Mouse (Mus musculus) neural tube, embryonic 15.5 days (tissue): Measurements from ENCODE around the gene St3gal4. TPM values are rescaled to one million over a fixed set of nuclear protein-coding genes. Genes with fewer than 3 reads are reported as not detected.

ENCODE experiments used
- ATAC-seq: fragments of 200-750 bp; cut with Nextera tagmentation; 2 replicates; pipeline ENCODE4 v1.8.0; 2017; ENCODE audit warnings: mild to moderate bottlenecking, moderate TSS enrichment, moderate library complexity; ENCODE audit not compliant: low FRiP score
- H3K27ac ChIP-seq: fragments of 300-500 bp; sonication (generic); replicated peaks from 2 replicates; pipeline ENCODE4 v1.5.1; 2015; ENCODE audit warnings: mild to moderate bottlenecking, inconsistent platforms
- H3K27me3 ChIP-seq: fragments of 300-500 bp; sonication (generic); replicated peaks from 2 replicates; pipeline ENCODE4 v1.6.1; 2015; ENCODE audit warnings: inconsistent platforms
- H3K36me3 ChIP-seq: fragments of 300-500 bp; sonication (generic); 2 replicates; pipeline ENCODE4 v1.6.1; 2015; ENCODE audit warnings: inconsistent platforms
- H3K4me1 ChIP-seq: fragments of 300-500 bp; sonication (generic); 2 replicates; pipeline ENCODE4 v1.6.1; 2015; ENCODE audit warnings: inconsistent platforms
- H3K4me2 ChIP-seq: fragments of 300-500 bp; sonication (generic); 2 replicates; pipeline ENCODE4 v1.6.1; 2015; ENCODE audit warnings: inconsistent platforms, mild to moderate bottlenecking, moderate library complexity
- H3K4me3 ChIP-seq: fragments of 300-500 bp; sonication (generic); replicated peaks from 2 replicates; pipeline ENCODE4 v1.5.1; 2015; ENCODE audit warnings: mild to moderate bottlenecking, inconsistent platforms
- H3K9ac ChIP-seq: fragments of 300-500 bp; sonication (generic); replicated peaks from 2 replicates; pipeline ENCODE4 v1.6.1; 2015; ENCODE audit warnings: mild to moderate bottlenecking, inconsistent platforms
- H3K9me3 ChIP-seq: fragments of 300-500 bp; sonication (generic); replicated peaks from 2 replicates; pipeline ENCODE4 v1.6.1; 2016; ENCODE audit warnings: inconsistent platforms
- WGBS: fragments of 180-500 bp; shearing (Covaris S2); methylation state at CpG from one replicate; pipeline ENCODE4 v1.1.7; 2015; ENCODE audit warnings: mixed read lengths; 5-methylcytosine and 5-hydroxymethylcytosine counted together
- polyA plus RNA-seq: library from polyadenylated mRNA; unstranded; fragments of >200 nt; fragmentation: Nextera tagmentation; extraction: Ambion mirVana; gene quantifications from 2 replicates; pipeline ENCODE4 v1.2.1, GENCODE M21; 2015

The St3gal4 gene
- polyA plus RNA-seq, 1 experiment from 2014 or later: 11.4 TPM

DNA sequence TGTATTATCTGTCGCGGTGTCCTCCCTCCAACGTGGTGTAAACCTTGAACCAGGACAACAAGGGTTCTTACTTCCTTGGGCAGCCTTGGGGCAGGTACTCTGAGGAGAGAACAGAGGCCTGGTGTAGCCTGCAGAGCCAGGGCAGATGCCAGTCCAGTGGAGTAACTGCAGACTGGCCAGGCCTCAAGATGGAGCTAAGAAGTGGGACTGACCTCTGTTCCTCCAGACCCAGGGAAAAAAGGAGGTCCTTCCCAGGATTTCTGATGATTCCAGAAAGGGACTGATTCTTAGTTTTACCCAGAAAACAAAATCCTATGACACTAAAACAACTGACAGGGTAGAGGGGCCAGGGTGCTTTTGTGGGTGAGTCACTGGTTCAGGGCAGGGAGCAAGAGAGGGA, 4.8 kb downstream of the St3gal4 start:
- no peak overlapping the region for H3K27ac ChIP-seq
- H3K4me3 ChIP-seq: no peak overlapping the region
- WGBS: 90% methylated on average over 3 of the region's 3 CpGs
- H3K9me3 ChIP-seq: no peaks in the 10 kb centered on the region
- no peak for ATAC-seq
- H3K4me2 ChIP-seq: no peak overlapping the region
- no peak overlapping the region for H3K9ac ChIP-seq
- no peaks in the 10 kb centered on the region for H3K36me3 ChIP-seq
- H3K27me3 ChIP-seq: no peaks in the 10 kb centered on the region
- H3K4me1 ChIP-seq: peaks cover 39% of the 10 kb centered on the region

DNA sequence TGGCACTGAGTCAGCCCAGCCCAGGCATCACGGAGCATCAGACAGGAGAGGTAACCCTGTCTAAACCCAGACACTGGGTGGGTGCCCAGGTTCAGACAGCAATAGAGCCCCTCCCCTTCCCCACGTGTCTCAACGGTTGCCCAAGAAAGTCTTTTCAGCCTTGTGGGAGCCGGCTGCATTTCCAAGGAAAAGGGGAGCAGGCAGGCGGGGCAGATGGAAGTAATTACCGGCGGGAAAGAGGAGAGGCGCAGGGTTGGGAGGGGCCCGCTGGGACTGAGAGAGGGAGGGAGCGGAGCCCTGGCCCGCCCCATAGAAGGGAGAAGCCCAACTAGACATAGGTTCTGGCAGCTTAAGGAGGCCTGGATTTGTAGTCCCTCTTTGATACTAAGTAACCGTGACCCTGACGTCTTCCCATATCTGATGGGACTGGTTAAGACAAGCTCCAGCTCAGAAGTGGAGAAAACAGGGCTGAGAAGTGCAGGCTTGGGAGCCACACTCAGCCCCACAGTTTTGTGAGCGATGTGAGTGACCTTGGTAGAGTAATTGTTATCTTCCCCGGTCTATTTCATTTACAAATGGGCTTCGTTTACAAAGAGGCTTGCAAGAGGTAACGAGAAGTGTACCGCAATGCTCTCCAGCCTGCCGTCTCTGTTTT, 7.0 kb downstream of the St3gal4 start:
- Histone ChIP-seq H3K27me3 (no peaks in the 10 kb centered on the region), H3K27ac (no peak overlapping the region), H3K4me1 (peaks cover 34% of the 10 kb centered on the region), H3K36me3 (no peaks in the 10 kb centered on the region), H3K4me3 (no peak overlapping the region), H3K4me2 (peak overlapping the region; percentile 36), H3K9ac (no peak overlapping the region), H3K9me3 (no peaks in the 10 kb centered on the region)
- 19% methylated on average over 19 of the region's 19 CpGs for WGBS
- ATAC-seq: no peak

DNA sequence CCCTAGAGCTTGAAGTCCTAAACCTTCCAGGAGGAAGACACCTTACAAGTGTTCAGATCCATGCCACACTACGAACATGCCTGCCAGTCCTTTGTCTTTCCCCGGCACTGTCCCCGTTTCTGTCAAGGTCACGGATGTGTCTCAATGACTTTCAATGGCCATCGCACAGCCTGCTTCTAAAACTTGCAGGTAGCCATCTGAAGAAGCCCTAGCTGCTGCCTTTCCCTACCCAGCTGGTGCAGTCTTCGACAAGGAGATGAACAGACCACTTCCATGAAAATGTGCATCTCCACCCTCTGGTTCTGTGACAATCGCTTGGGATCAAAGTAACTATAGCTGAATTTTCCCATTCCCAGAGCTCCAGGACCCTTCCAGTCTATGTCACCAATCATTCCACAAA, 7.6 kb downstream of the St3gal4 start:
- H3K4me1 ChIP-seq: peaks cover 35% of the 10 kb centered on the region
- H3K4me3 ChIP-seq: no peak overlapping the region
- WGBS: 82% methylated on average over 7 of the region's 7 CpGs
- H3K9me3 ChIP-seq: no peaks in the 10 kb centered on the region
- H3K36me3 ChIP-seq: no peaks in the 10 kb centered on the region
- no peaks in the 10 kb centered on the region for H3K27me3 ChIP-seq
- ATAC-seq: no peak
- H3K9ac ChIP-seq: no peak overlapping the region
- H3K4me2 ChIP-seq: peak overlapping the region; percentile 36
- H3K27ac ChIP-seq: no peak overlapping the region

DNA sequence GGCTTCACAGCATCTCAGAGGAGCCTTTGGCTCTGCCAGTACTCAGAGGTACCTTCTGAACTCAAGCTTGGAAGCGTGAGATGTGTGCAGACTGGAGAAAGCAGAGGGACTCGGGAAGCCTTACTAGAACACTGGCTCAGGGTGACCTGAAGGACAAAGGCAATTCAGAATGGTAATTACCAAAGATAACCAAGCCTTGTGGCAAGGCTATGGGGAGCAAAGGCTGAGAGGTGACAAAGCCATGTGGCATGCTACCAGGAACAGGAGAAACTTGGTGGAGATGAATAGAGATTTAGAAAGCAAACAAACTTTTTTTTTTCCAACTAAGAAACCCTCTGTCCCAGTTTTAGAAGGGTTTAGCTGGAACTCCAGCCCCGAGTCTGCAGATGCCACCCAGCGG, 8.5 kb downstream of the St3gal4 start:
- Histone ChIP-seq H3K9ac (no peak overlapping the region), H3K4me2 (no peak overlapping the region), H3K9me3 (no peaks in the 10 kb centered on the region), H3K27ac (no peak overlapping the region), H3K4me1 (peaks cover 33% of the 10 kb centered on the region), H3K27me3 (no peaks in the 10 kb centered on the region), H3K4me3 (no peak overlapping the region), H3K36me3 (no peaks in the 10 kb centered on the region)
- no peak for ATAC-seq
- 72% methylated on average over 4 of the region's 4 CpGs for WGBS

DNA sequence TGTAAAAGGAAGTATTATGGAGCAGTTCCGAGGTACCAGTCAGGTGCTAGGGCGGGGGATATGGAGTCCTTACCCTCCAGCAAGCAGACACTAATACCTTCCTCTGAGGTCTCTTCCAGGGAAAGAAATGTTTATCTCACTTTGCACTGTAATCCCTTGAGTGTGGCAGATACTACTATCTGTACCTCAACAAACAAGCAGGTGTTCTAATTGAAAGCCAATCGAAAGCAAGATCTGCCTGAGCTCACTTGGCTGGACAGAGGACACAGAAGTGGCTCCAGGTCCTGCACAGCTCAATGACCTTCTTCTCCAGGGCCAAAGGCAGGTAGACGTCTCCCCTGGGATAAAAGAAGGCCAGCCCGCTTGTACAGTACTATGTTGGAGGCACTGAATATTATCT, 9.0 kb downstream of the St3gal4 start:
- H3K9me3 ChIP-seq: no peaks in the 10 kb centered on the region
- 94% methylated on average over 5 of the region's 5 CpGs for WGBS

DNA sequence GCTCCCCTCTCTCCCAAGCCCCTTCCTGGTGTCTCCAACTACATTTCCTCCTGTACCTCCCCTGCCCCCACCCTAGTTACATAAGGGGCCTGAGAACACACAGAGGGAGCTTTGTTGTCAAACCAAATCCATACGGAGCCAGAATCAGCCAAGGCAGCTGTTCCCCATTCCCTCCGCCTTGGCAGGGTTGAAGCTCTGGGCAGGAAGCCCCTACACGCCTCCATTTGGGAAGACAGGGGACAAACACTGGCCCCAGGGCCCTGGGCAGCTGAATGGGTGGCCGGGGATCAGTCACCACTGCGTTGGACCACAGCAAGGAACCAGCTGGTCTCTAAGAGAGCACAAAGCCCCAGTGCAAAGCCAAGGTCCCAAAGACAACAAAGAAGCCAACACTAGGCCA, 10.2 kb downstream of the St3gal4 start:
- peak; percentile 32; the same call in 1 of the 2 replicates for ATAC-seq
- Histone ChIP-seq H3K4me2 (no peak overlapping the region), H3K36me3 (no peaks in the 10 kb centered on the region), H3K4me3 (no peak overlapping the region), H3K9me3 (no peaks in the 10 kb centered on the region), H3K4me1 (peaks cover 28% of the 10 kb centered on the region), H3K9ac (no peak overlapping the region), H3K27ac (no peak overlapping the region), H3K27me3 (no peaks in the 10 kb centered on the region)
- 52% methylated on average over 5 of the region's 5 CpGs for WGBS

More for the DNA sequence above, 9.0 kb downstream of the St3gal4 start:
- no peak for ATAC-seq
- H3K4me1 ChIP-seq: peaks cover 30% of the 10 kb centered on the region
- no peaks in the 10 kb centered on the region for H3K36me3 ChIP-seq
- H3K4me3 ChIP-seq: no peak overlapping the region
- H3K4me2 ChIP-seq: no peak overlapping the region
- no peaks in the 10 kb centered on the region for H3K27me3 ChIP-seq
- no peak overlapping the region for H3K9ac ChIP-seq
- no peak overlapping the region for H3K27ac ChIP-seq

DNA sequence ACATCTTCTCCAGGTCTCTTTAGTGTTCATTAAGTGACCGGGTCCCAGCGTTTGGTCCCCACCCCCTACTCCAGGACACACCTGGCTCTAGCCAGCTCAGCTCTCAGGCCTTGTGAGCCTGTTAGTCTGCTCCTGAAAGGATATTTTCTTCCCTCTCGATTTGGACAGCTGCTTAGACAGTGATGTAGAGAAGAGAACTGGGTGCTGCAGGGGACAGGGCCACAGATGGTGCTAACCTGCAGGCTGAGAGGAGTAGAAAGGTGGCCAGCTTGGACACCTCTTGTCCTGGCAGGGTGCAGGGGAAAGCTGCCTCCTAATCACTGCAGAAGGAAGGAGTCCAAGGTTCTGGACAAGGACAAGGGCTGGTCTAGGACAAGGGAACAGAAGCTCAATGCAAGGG, 11.0 kb downstream of the St3gal4 start:
- H3K4me1 ChIP-seq: peaks cover 28% of the 10 kb centered on the region
- no peaks in the 10 kb centered on the region for H3K27me3 ChIP-seq
- 83% methylated on average over 3 of the region's 3 CpGs for WGBS
- no peak overlapping the region for H3K4me3 ChIP-seq
- H3K36me3 ChIP-seq: no peaks in the 10 kb centered on the region
- no peak overlapping the region for H3K4me2 ChIP-seq
- ATAC-seq: no peak
- no peaks in the 10 kb centered on the region for H3K9me3 ChIP-seq
- H3K27ac ChIP-seq: no peak overlapping the region
- H3K9ac ChIP-seq: no peak overlapping the region

DNA sequence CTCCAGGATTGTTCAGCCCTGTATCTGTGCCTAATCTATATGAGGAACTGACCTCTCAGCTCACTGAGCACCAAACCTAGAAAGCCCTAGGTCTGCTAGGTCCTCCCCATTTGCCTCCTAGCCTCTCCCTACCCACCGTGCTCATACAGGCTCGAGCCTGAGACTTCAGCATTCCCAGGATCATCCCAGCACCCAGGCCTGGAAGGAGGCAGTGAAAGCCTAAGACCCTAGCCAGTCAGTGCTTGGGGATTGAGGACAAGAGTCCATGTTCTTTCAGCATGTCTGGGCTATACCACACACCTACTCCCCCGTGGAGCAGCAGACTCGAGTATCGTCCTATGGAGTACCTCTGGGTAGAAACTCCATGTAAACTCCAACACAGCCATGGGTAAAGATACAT, 11.7 kb downstream of the St3gal4 start:
- no peak overlapping the region for H3K4me2 ChIP-seq
- no peak overlapping the region for H3K27ac ChIP-seq
- H3K4me3 ChIP-seq: no peak overlapping the region
- H3K9ac ChIP-seq: no peak overlapping the region
- H3K9me3 ChIP-seq: no peaks in the 10 kb centered on the region
- WGBS: 88% methylated on average over 5 of the region's 5 CpGs
- ATAC-seq: no peak
- H3K36me3 ChIP-seq: no peaks in the 10 kb centered on the region
- no peaks in the 10 kb centered on the region for H3K27me3 ChIP-seq
- H3K4me1 ChIP-seq: peaks cover 27% of the 10 kb centered on the region

DNA sequence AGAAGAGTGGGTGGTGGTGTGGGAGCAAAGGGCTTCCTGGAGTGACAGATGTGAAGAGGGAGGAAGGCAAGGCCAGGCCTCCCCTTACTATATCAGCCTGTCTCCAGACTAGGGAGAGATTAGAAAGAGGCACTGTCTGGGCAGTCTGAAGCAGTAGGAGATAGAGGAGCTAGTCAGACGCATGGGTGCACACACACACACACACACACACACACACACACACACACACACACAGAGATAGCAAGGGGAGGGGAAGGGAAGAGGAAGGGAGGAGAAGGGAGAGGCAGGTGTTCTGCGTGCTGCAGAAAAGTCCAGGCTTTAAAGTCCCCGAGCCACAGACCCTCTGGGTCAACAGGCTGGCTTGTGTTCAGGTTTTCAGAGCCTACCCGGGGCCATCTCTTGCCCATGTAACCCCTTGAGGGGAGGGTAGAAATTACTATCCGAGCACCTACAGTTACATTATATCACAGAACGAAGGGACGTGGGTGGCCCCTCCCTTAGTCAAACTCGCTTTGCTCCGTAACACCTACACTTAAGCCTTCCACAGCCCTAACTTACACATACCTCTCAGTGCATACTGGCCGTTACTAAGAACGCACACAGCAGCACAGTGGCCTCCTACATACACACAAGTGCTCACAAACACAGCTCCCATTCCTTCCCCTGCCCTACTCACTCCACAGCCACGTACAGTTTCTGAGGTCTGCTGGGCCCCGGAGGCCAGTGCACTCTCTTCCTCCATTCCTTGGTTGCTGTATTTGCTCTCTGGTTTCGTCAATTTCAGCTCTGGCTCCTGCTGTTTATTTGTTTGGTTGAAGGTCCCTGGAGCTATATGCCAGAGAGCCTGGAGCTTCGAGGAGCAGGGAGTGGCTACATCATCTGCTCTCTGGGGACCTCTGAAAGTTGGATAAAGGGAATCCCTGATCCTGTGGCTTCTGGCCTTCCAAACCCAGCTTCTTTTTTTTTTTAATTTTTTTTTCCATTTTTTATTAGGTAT, 12.9 kb downstream of the St3gal4 start:
- Histone ChIP-seq H3K27ac (no peak overlapping the region), H3K4me1 (peaks cover 15% of the 10 kb centered on the region), H3K27me3 (no peaks in the 10 kb centered on the region), H3K4me3 (no peak overlapping the region), H3K9me3 (no peaks in the 10 kb centered on the region), H3K9ac (no peak overlapping the region), H3K36me3 (no peaks in the 10 kb centered on the region), H3K4me2 (no peak overlapping the region)
- no peak for ATAC-seq
- WGBS: 67% methylated on average over 15 of the region's 15 CpGs

DNA sequence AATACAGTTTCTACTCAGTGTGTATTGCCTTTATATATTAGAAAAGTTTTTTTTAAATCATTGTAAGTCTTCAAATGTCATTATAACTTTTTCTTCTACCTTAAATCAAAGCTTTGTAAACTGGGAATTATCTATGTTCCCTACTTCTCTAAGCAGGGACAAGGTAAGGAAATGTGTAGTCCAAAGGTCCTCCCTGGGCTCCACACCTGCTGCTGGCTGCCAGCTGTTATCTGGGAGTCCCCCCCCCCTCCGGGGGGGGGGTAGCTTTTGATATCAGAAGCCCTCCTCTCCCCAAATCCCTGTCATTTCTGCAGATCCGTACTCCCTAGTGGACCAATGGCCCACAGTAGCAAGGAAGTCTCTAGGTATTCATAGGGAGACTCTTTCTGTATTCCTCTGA, 13.6 kb downstream of the St3gal4 start:
- no peak overlapping the region for H3K4me2 ChIP-seq
- H3K4me1 ChIP-seq: peaks cover 15% of the 10 kb centered on the region
- no peaks in the 10 kb centered on the region for H3K27me3 ChIP-seq
- no peak overlapping the region for H3K27ac ChIP-seq
- H3K9ac ChIP-seq: no peak overlapping the region
- no peak overlapping the region for H3K4me3 ChIP-seq
- ATAC-seq: no peak
- H3K9me3 ChIP-seq: no peaks in the 10 kb centered on the region
- no peaks in the 10 kb centered on the region for H3K36me3 ChIP-seq
- 82% methylated on average over 2 of the region's 2 CpGs for WGBS

DNA sequence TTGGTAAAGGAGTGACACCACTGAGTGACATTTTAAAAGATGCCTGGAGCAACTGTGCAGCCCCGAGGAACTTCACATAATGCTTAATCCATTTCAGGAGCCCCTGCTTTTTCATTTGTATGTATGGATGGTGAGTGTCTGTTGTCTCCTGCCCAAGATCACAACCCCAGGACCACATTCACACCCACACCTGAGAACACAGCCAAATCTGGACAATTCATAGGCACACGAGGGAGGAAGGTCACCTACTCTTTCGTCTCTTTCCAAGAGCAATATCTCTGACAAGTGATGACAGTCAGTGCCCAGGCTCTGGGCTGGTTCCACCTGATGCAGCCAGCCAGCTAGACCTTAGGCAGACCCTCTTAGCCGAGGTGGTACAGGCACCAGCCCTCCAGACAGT, 14.4 kb downstream of the St3gal4 start:
- H3K9me3 ChIP-seq: no peaks in the 10 kb centered on the region
- H3K9ac ChIP-seq: no peak overlapping the region
- no peak for ATAC-seq
- no peak overlapping the region for H3K4me2 ChIP-seq
- no peaks in the 10 kb centered on the region for H3K36me3 ChIP-seq
- no peak overlapping the region for H3K4me3 ChIP-seq
- H3K27me3 ChIP-seq: no peaks in the 10 kb centered on the region
- WGBS: 82% methylated on average over 4 of the region's 4 CpGs
- peaks cover 14% of the 10 kb centered on the region for H3K4me1 ChIP-seq
- H3K27ac ChIP-seq: no peak overlapping the region

DNA sequence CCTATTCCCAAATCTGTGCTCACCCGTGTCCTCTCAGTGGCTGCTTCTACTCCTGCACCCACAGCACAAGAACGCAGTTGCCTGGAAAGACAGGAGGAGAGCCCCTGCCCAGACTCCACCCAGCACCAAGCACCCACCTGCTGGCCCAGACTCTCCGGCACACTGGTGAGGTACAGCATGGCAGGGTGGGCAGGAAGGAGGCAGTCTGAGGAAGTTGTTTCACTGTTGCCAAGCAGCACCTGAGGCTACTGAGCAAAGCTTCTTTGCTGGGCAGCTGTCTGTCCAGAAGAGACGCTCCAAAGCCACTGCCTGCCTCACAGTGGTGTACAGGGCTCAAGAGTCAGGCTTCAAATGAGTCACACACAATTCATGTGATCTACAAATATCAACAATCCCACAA, 20.3 kb downstream of the St3gal4 start:
- Histone ChIP-seq H3K36me3 (no peaks in the 10 kb centered on the region), H3K4me2 (no peak overlapping the region), H3K27me3 (no peaks in the 10 kb centered on the region), H3K4me3 (no peak overlapping the region), H3K4me1 (no peaks in the 10 kb centered on the region), H3K27ac (no peak overlapping the region), H3K9ac (no peak overlapping the region), H3K9me3 (no peaks in the 10 kb centered on the region)
- 87% methylated on average over 4 of the region's 4 CpGs for WGBS
- no peak for ATAC-seq
